Mouse (Mus musculus): ENCODE measurements at regions not wholly inside any gene's neighbourhood (a gene's known extent, or its start where the extent isn't known, plus 50 kb on each side); places are given as distances from the start of the nearest gene placed in this dataset.

DNA sequence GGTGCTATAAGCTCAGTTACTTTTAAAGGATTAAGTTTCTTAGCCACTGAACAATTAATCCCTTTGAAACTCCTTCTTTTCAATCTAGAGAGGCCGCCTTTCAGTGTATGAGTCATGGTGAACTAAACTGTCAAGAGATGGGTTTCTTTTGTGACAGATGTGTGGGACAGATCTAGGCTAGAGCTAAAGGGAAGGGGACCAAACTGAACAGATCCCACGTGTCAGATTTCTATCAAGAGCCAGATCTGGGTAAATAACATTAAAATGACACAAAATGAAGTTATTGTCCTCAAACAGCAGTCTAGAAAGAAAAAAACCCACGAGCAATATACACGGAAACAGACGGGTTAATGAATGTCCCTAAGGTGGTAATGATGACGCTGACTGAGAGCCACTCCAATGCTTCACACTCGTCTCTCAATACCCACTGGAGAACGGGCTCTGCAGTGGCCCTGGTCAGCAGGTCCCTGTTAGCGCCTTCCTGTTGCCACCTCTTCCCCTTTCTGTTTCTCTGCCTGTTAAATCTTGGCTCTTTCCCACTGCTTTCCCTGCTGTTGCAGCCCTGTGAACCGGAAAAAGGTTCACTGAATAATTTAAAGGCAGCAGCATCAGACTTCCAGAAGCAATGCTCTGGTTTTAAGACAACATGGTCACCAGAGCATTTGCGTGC, 52.7 kb upstream of the Rab3gap2 start:
- Histone ChIP-seq H3K4me3 (replicated peaks) (no peak overlapping the region), H3K27me3 (no peaks in the 10 kb centered on the region)
- 48% methylated on average over 11 of the region's 11 CpGs for WGBS

DNA sequence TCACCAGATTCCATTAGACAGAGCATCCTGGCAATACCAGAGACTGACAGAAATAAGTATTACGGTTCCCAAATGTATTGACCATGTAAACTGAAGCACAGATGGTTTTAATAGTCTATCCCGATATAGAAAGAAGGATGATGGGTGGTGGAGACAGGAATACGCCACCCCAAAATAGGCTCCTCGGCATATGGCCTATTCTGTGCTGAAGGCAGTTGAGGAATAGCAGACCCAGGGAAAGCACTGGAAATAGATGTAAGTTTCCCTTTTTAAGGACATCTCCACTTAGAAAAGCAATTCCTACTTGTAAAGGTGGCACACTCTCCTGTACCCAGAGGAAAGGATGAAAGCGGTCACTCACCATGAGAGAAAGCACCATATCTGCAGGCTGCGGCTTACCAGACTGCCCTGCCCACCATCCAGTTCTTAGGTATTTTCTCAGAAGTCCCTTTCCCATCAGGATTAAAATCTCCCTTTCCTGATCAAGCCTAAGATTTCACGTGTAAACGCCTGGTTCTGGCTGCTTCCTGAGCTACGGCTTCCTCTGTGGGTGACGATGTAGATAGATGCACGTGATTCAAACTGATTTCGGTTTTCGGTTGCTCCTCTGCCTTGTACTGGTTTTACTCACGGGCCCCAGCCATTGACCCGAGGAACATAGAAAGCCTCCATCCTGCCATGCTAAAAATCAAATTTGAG, 53.3 kb upstream of the Rab3gap2 start:
- no peak overlapping the region for H3K27ac ChIP-seq
- ATAC-seq (replicated peaks; ENCODE audit: low FRiP score), result no peak
- no peaks in the 10 kb centered on the region for H3K9me3 ChIP-seq (replicated peaks)
- no peaks in the 10 kb centered on the region for H3K36me3 ChIP-seq
- no peak overlapping the region for H3K4me2 ChIP-seq
- peaks cover 9% of the 10 kb centered on the region; the same call in 1 of the 2 replicates for H3K4me1 ChIP-seq
- H3K27me3 ChIP-seq, result no peaks in the 10 kb centered on the region
- no peak overlapping the region for H3K4me3 ChIP-seq (replicated peaks)
- 76% methylated on average over 15 of the region's 15 CpGs for WGBS
- H3K9ac ChIP-seq, result no peak overlapping the region

More for the DNA sequence above, 52.7 kb upstream of the Rab3gap2 start:
- no peaks in the 10 kb centered on the region for H3K36me3 ChIP-seq
- H3K27ac ChIP-seq, result no peak overlapping the region
- no peaks in the 10 kb centered on the region for H3K9me3 ChIP-seq (replicated peaks)
- H3K4me1 ChIP-seq, result peaks cover 9% of the 10 kb centered on the region; the same call in 1 of the 2 replicates
- no peak for ATAC-seq (replicated peaks; ENCODE audit: low FRiP score)
- no peak overlapping the region for H3K4me2 ChIP-seq
- no peak overlapping the region for H3K9ac ChIP-seq

DNA sequence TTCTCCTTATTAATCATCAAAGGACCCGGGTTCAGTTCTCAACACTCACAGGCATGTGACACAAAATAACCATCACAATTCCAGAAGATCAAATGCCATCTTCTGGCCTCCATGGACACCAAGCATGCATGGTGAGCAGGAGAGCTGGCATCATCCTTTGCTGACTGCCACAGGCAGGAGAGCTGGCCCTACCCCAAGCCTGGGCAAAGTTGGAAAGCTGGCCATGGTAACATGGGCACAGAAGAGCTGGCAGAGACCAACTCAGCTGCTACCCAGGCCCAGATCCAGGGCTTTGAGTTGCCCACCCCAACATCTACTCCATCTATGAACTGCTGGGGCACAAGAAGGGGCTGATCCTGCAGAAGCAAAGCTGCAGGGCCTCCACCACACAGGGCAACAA, 59.1 kb upstream of the Rab3gap2 start:
- ATAC-seq (replicated peaks; ENCODE audit: low FRiP score), result no peak
- 87% methylated on average over 1 of the region's 1 CpGs for WGBS
- H3K4me3 ChIP-seq (replicated peaks), result no peak overlapping the region

GRCm38 (mm10) chr1:185144006-185144405, 59.9 kb upstream of the Rab3gap2 start:
- Histone ChIP-seq H3K4me3 (replicated peaks) (no peak overlapping the region), H3K36me3 (no peaks in the 10 kb centered on the region), H3K27me3 (no peaks in the 10 kb centered on the region), H3K9me3 (replicated peaks) (no peaks in the 10 kb centered on the region), H3K4me1 (no peaks in the 10 kb centered on the region), H3K27ac (no peak overlapping the region), H3K4me2 (no peak overlapping the region), H3K9ac (no peak overlapping the region)
- ATAC-seq (replicated peaks; ENCODE audit: low FRiP score), result no peak
- 93% methylated on average over 15 of the region's 15 CpGs for WGBS

More for the DNA sequence above, 59.1 kb upstream of the Rab3gap2 start:
- H3K36me3 ChIP-seq, result no peaks in the 10 kb centered on the region
- no peaks in the 10 kb centered on the region for H3K4me1 ChIP-seq
- H3K9ac ChIP-seq, result no peak overlapping the region
- no peaks in the 10 kb centered on the region for H3K9me3 ChIP-seq (replicated peaks)
- H3K27ac ChIP-seq, result no peak overlapping the region
- H3K4me2 ChIP-seq, result no peak overlapping the region
- no peaks in the 10 kb centered on the region for H3K27me3 ChIP-seq

- H3K36me3 ChIP-seq, result no peaks in the 10 kb centered on the region
- H3K27me3 ChIP-seq, result no peaks in the 10 kb centered on the region
- H3K9ac ChIP-seq, result no peak overlapping the region
- no peak overlapping the region for H3K4me3 ChIP-seq (replicated peaks)
- H3K9me3 ChIP-seq (replicated peaks), result no peaks in the 10 kb centered on the region
- no peak overlapping the region for H3K4me2 ChIP-seq
- no peaks in the 10 kb centered on the region for H3K4me1 ChIP-seq
- WGBS, result 78% methylated on average over 5 of the region's 5 CpGs
- ATAC-seq (replicated peaks; ENCODE audit: low FRiP score), result no peak
- no peak overlapping the region for H3K27ac ChIP-seq
Observed at GRCm38 (mm10) chr1:185140317-185140716, 63.6 kb upstream of the Rab3gap2 start.

- Histone ChIP-seq H3K27ac (no peak overlapping the region), H3K9me3 (replicated peaks) (no peaks in the 10 kb centered on the region), H3K9ac (no peak overlapping the region), H3K27me3 (no peaks in the 10 kb centered on the region), H3K4me1 (no peaks in the 10 kb centered on the region), H3K36me3 (no peaks in the 10 kb centered on the region), H3K4me3 (replicated peaks) (no peak overlapping the region), H3K4me2 (no peak overlapping the region)
- WGBS, result 60% methylated on average over 4 of the region's 4 CpGs
- no peak for ATAC-seq (replicated peaks; ENCODE audit: low FRiP score)
Observed at GRCm38 (mm10) chr1:185128209-185128608, 75.7 kb upstream of the Rab3gap2 start.

GRCm38 (mm10) chr1:185125737-185126286, 78.1 kb upstream of the Rab3gap2 start:
- ATAC-seq (replicated peaks; ENCODE audit: low FRiP score), result no peak
- Histone ChIP-seq H3K27ac (no peak overlapping the region), H3K9ac (no peak overlapping the region), H3K27me3 (no peaks in the 10 kb centered on the region), H3K4me1 (no peaks in the 10 kb centered on the region), H3K4me3 (replicated peaks) (no peak overlapping the region), H3K9me3 (replicated peaks) (no peaks in the 10 kb centered on the region), H3K36me3 (no peaks in the 10 kb centered on the region), H3K4me2 (no peak overlapping the region)
- WGBS, result 78% methylated on average over 14 of the region's 14 CpGs

DNA sequence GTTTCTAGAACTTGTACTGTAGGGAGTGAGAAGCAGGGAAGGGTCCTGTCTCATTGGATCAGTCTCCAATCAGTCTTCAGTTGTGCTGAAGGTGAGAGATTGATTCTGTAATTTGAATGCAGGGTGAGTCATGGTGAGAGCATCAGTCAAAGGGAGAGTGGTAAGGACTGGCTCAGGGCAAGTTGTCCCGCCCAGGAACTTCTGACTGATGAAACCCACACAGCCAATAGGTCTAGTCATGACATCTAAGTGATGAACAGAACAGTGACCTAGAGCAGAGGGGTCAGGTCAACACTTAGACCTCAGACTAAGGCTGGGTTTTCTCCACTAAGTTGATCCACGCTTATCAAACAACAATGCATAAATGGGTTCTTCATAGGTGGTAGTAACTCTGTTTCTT, 82.4 kb upstream of the Rab3gap2 start:
- Histone ChIP-seq H3K27ac (no peak overlapping the region), H3K4me3 (replicated peaks) (no peak overlapping the region), H3K36me3 (no peaks in the 10 kb centered on the region), H3K9ac (no peak overlapping the region), H3K4me2 (no peak overlapping the region), H3K4me1 (no peaks in the 10 kb centered on the region), H3K9me3 (replicated peaks) (no peaks in the 10 kb centered on the region), H3K27me3 (no peaks in the 10 kb centered on the region)
- WGBS, result 93% methylated on average over 2 of the region's 2 CpGs
- ATAC-seq (replicated peaks; ENCODE audit: low FRiP score), result no peak

DNA sequence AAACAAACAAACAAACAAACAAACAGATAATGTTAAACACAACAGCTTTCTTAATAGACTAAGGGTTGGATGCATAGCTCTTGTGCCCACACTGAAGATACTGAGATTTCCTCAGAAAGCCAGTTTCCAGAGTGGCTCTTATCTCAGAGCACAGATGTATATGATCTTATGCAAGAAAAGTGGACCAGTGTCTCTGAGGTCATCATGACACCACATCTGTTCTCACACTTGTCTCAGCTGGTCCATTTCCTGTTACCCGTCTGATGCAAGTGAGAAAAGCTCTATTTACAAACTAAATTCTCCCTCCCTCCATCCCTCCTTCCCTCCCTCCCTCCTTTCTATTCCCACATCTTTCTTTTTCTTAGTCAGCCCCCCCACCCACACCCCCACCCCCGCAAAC, 83.5 kb upstream of the Rab3gap2 start:
- no peaks in the 10 kb centered on the region for H3K36me3 ChIP-seq
- no peak overlapping the region for H3K27ac ChIP-seq
- no peaks in the 10 kb centered on the region for H3K27me3 ChIP-seq
- H3K4me1 ChIP-seq, result no peaks in the 10 kb centered on the region
- H3K9ac ChIP-seq, result no peak overlapping the region
- H3K4me3 ChIP-seq (replicated peaks), result no peak overlapping the region
- no peak for ATAC-seq (replicated peaks; ENCODE audit: low FRiP score)
- H3K9me3 ChIP-seq (replicated peaks), result no peaks in the 10 kb centered on the region
- WGBS, result 72% methylated on average over 2 of the region's 2 CpGs
- no peak overlapping the region for H3K4me2 ChIP-seq

DNA sequence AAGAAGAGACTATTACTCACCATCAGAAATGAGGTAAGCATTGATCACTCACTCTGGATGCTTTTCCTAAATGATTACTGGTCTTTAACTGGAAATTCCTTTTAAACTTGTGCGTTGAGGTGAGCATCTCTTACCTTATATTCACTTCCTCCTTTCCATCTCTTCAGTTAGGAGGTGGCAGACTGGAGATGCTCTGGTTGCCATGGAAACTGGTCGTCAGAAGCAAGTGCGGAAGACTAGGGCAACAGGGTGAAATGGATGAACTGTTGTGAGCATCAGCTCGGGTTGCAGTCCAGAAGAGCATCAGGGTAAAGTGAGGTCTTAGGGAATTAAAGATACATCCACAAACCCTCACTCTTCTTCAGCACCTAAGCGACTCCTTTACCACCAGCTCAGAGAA, 86.2 kb upstream of the Rab3gap2 start:
- Histone ChIP-seq H3K4me2 (no peak overlapping the region), H3K9me3 (replicated peaks) (no peaks in the 10 kb centered on the region), H3K4me3 (replicated peaks) (no peak overlapping the region), H3K27me3 (no peaks in the 10 kb centered on the region), H3K36me3 (no peaks in the 10 kb centered on the region), H3K4me1 (no peaks in the 10 kb centered on the region), H3K9ac (no peak overlapping the region), H3K27ac (no peak overlapping the region)
- 52% methylated on average over 5 of the region's 5 CpGs for WGBS
- no peak for ATAC-seq (replicated peaks; ENCODE audit: low FRiP score)

- WGBS, result 25% methylated on average over 6 of the region's 6 CpGs
- Histone ChIP-seq H3K4me1 (no peaks in the 10 kb centered on the region), H3K36me3 (no peaks in the 10 kb centered on the region), H3K4me2 (no peak overlapping the region), H3K4me3 (replicated peaks) (no peak overlapping the region), H3K27me3 (no peaks in the 10 kb centered on the region), H3K9ac (no peak overlapping the region), H3K27ac (no peak overlapping the region), H3K9me3 (replicated peaks) (no peaks in the 10 kb centered on the region)
- no peak for ATAC-seq (replicated peaks; ENCODE audit: low FRiP score)
Observed at GRCm38 (mm10) chr1:185113687-185114086, 90.2 kb upstream of the Rab3gap2 start.

- Histone ChIP-seq H3K4me3 (replicated peaks) (no peak overlapping the region), H3K27ac (no peak overlapping the region), H3K9ac (no peak overlapping the region), H3K27me3 (no peaks in the 10 kb centered on the region), H3K4me1 (no peaks in the 10 kb centered on the region), H3K9me3 (replicated peaks) (no peaks in the 10 kb centered on the region), H3K36me3 (no peaks in the 10 kb centered on the region), H3K4me2 (no peak overlapping the region)
- WGBS, result 52% methylated on average over 4 of the region's 4 CpGs
- ATAC-seq (replicated peaks; ENCODE audit: low FRiP score), result no peak
Observed at GRCm38 (mm10) chr1:185112017-185112399, 91.9 kb upstream of the Rab3gap2 start.

Data from kidney, embryonic 15.5 days (tissue).